Mouse (Mus musculus): ENCODE results near the gene Krba1. TPM values are rescaled to one million over a fixed set of nuclear protein-coding genes. Genes with fewer than 3 reads are reported as not detected.

Gene Krba1
- polyA plus RNA-seq, 1 experiment, result 2.7 TPM

DNA sequence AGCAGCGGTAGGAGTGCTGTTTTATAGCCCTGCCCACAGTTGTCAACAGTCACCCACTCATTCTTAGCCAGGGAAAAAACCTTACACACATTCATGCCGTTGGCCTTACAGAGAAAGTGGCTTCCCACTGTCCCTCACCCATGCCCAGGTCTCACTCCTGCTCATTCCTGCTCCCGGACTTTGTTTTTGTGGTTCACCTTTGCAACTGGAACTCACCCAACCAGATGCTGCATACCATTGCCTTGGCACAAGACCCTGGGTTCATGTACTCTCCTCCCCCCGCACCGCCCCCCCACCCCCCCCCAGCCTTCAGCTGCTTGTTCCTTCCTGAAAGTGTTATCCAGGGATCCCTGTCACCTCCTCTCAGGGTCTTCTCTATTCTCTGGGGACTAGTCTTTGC lies 39.7 kb downstream of the Krba1 start:
- Histone ChIP-seq H3ac (ENCODE audit: control insufficient read depth, insufficient read length, low read depth) (no peak overlapping the region), H3K36me3 (ENCODE audit: control insufficient read depth, insufficient read depth) (no peaks in the 10 kb centered on the region), H3K27me3 (ENCODE audit: control insufficient read depth, insufficient read depth, insufficient read length) (no peaks in the 10 kb centered on the region), H3K79me3 (ENCODE audit: low read depth) (no peaks in the 10 kb centered on the region), H3K79me2 (ENCODE audit: control insufficient read depth, insufficient read depth) (no peaks in the 10 kb centered on the region), H3K4me3 (ENCODE audit: insufficient read depth, poor library complexity, severe bottlenecking) (no peak overlapping the region)
- TF ChIP-seq CEBPB (IDR thresholded peaks at IDR 0.05; ENCODE audit: low read depth) (no peak), MAX (IDR thresholded peaks at IDR 0.05) (no peak), CTCF (IDR thresholded peaks at IDR 0.05; ENCODE audit: control insufficient read depth, insufficient read depth, insufficient read length) (no peak), MYOD1 (IDR thresholded peaks at IDR 0.05; ENCODE audit: control insufficient read depth, insufficient read length, low read depth) (no peak), MYOG (IDR thresholded peaks at IDR 0.05; ENCODE audit: control insufficient read depth, extremely low read depth, insufficient read length) (no peak), FOSL1 (IDR thresholded peaks at IDR 0.05; ENCODE audit: insufficient read depth, low read length, poor library complexity, severe bottlenecking) (no peak)

DNA sequence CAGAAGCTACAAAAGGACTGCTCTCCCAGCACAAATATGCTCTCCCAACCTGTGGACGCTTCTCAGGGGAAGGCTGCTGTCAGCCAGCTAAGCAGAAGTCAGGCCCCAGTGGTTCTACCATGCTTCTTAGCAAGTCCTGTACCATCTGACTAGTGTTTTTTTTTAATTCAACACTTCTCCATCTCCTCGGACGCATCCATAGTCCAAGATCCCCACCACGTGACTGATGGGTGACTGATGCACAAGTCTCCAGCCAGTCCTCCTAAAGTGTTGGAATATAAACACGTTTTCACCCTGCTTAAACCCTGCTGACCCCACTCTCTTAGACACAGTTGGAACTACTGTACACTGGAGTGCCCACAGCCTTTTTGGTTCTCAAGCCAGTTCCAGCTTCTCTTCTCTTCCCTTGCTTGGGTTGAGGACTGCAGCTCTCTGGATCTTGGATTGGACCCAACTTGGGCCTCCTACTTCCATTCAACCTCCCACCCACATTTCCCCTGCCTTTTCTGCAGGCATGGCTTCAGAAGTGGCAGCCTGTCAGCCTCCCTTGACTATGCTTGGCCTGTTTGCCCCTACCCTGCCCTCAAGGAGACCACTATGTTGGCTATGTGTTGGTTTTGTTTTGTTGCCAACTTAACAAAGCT lies 40.4 kb downstream of the Krba1 start:
- no peak for TF ChIP-seq CTCF (IDR thresholded peaks at IDR 0.05; ENCODE audit: control insufficient read depth, insufficient read depth, insufficient read length)
- no peak for TF ChIP-seq CEBPB (IDR thresholded peaks at IDR 0.05; ENCODE audit: low read depth)
- TF ChIP-seq FOSL1 (IDR thresholded peaks at IDR 0.05; ENCODE audit: insufficient read depth, low read length, poor library complexity, severe bottlenecking), result no peak
- no peak for TF ChIP-seq USF1 (IDR thresholded peaks at IDR 0.05; ENCODE audit: low read depth)
- no peak for TF ChIP-seq MYOD1 (IDR thresholded peaks at IDR 0.05; ENCODE audit: control insufficient read depth, insufficient read length, low read depth)
- TF ChIP-seq MYOG (IDR thresholded peaks at IDR 0.05; ENCODE audit: control insufficient read depth, extremely low read depth, insufficient read length), result no peak
- TF ChIP-seq MAX (IDR thresholded peaks at IDR 0.05), result no peak
- Histone ChIP-seq H3K79me3 (ENCODE audit: low read depth) (no peaks in the 10 kb centered on the region), H3K36me3 (ENCODE audit: control insufficient read depth, insufficient read depth) (no peaks in the 10 kb centered on the region), H3K4me3 (ENCODE audit: insufficient read depth, poor library complexity, severe bottlenecking) (no peak overlapping the region), H3K27me3 (ENCODE audit: control insufficient read depth, insufficient read depth, insufficient read length) (no peaks in the 10 kb centered on the region), H3K79me2 (ENCODE audit: control insufficient read depth, insufficient read depth) (no peaks in the 10 kb centered on the region), H3ac (ENCODE audit: control insufficient read depth, insufficient read length, low read depth) (no peak overlapping the region)

DNA sequence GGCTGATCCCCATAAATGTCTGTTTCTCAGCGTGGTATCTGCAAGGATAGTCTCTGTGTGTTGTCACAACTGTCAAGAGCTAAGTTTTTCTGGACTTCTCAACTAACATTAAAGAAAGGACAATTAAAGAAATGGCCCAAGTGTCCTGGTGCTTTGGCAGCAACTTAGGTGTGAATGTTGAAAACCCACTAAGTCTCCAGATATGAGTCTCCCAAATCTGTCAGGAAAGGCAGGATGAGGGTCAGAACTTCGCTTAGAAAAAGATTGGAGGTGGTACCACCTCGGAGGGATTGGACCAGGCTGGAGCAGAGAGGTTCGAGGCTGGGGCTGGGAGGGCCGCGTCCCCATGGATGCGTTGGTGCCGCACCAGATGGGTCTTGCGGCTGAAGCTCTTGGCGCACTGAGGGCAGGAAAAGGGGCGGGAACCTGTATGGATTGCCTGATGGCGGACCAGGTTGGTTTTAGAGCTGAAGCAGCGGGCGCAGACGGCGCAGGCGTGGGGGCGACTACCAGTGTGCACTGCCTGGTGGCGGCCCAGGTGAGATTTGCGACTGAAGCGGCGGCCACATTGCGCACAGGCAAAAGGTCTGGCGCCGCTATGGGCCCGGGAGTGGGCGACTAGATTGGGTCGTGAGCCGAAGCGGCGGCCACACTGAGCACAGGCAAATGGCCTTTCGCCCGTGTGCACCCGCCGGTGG lies 42.4 kb downstream of the Krba1 start:
- Histone ChIP-seq H3K27me3 (ENCODE audit: control insufficient read depth, insufficient read depth, insufficient read length) (no peaks in the 10 kb centered on the region), H3K4me3 (ENCODE audit: insufficient read depth, poor library complexity, severe bottlenecking) (no peak overlapping the region), H3ac (ENCODE audit: control insufficient read depth, insufficient read length, low read depth) (no peak overlapping the region), H3K36me3 (ENCODE audit: control insufficient read depth, insufficient read depth) (no peaks in the 10 kb centered on the region), H3K79me3 (ENCODE audit: low read depth) (no peaks in the 10 kb centered on the region), H3K79me2 (ENCODE audit: control insufficient read depth, insufficient read depth) (no peaks in the 10 kb centered on the region)
- TF ChIP-seq USF1 (IDR thresholded peaks at IDR 0.05; ENCODE audit: low read depth) (no peak), MAX (IDR thresholded peaks at IDR 0.05) (no peak), MYOG (IDR thresholded peaks at IDR 0.05; ENCODE audit: control insufficient read depth, extremely low read depth, insufficient read length) (no peak), CEBPB (IDR thresholded peaks at IDR 0.05; ENCODE audit: low read depth) (no peak)

DNA sequence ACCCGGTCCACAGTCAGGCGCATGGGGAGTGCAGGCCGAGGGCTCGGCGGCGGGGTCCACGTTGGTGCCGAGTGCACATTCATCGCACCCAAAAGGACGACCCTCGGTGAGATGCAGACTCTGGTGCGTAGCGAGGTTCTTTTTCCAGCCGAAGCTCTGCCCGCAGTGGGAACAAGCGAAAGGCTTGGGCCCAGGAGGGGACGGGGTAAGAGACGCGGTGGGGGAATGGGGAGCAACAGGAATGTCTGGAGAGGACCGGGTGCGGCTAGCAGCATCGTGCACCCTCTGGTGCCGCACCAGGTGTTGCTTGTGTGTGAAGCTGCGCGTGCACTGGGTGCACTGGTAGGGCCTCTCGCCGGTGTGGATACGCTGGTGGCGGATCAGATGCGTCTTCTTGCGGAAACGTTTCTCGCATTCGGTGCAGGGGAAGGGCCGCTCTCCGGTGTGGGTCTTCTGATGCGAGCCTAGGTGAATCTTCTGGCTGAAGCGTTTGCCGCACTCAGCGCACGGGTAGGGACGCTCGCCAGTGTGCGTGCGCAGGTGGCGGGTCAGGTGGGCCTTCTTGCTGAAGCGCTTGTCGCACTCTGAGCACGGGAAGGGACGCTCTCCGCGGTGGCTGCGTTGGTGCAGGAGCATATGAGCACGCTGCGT lies 43.2 kb downstream of the Krba1 start:
- no peaks in the 10 kb centered on the region for H3K27me3 ChIP-seq (ENCODE audit: control insufficient read depth, insufficient read depth, insufficient read length)
- H3ac ChIP-seq (ENCODE audit: control insufficient read depth, insufficient read length, low read depth), result no peak overlapping the region
- no peak overlapping the region for H3K4me3 ChIP-seq (ENCODE audit: insufficient read depth, poor library complexity, severe bottlenecking)
- H3K79me3 ChIP-seq (ENCODE audit: low read depth), result no peaks in the 10 kb centered on the region
- no peak for TF ChIP-seq MAX (IDR thresholded peaks at IDR 0.05)
- no peak for TF ChIP-seq CTCF (IDR thresholded peaks at IDR 0.05; ENCODE audit: control insufficient read depth, insufficient read depth, insufficient read length)
- H3K79me2 ChIP-seq (ENCODE audit: control insufficient read depth, insufficient read depth), result no peaks in the 10 kb centered on the region
- no peaks in the 10 kb centered on the region for H3K36me3 ChIP-seq (ENCODE audit: control insufficient read depth, insufficient read depth)

DNA sequence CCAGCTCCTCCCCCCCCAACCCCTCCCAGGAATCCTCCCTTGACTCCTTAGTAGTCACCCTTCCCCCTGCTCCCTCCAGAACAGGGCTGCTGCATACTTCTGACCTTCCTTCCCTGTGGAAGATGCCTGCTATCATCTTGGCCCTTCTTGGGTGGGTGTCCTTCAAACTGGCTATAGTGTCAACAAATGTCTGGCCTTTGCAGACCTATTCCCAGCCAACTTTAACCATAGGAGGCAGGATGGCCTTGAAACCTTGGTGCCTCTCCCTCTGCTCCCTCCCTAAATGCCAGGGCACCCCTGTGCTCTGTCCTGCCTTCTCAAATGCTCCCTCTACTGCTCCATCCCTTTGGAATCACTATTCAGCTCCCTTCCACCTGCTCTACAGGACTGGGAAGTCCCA lies 44.3 kb downstream of the Krba1 start:
- H3K79me3 ChIP-seq (ENCODE audit: low read depth), result no peaks in the 10 kb centered on the region
- H3K4me3 ChIP-seq (ENCODE audit: insufficient read depth, poor library complexity, severe bottlenecking), result no peak overlapping the region
- no peaks in the 10 kb centered on the region for H3K27me3 ChIP-seq (ENCODE audit: control insufficient read depth, insufficient read depth, insufficient read length)
- H3ac ChIP-seq (ENCODE audit: control insufficient read depth, insufficient read length, low read depth), result no peak overlapping the region
- no peak for TF ChIP-seq USF1 (IDR thresholded peaks at IDR 0.05; ENCODE audit: low read depth)
- TF ChIP-seq CEBPB (IDR thresholded peaks at IDR 0.05; ENCODE audit: low read depth), result no peak
- no peak for TF ChIP-seq CTCF (IDR thresholded peaks at IDR 0.05; ENCODE audit: control insufficient read depth, insufficient read depth, insufficient read length)
- TF ChIP-seq MYOD1 (IDR thresholded peaks at IDR 0.05; ENCODE audit: control insufficient read depth, insufficient read length, low read depth), result no peak
- no peak for TF ChIP-seq MYOG (IDR thresholded peaks at IDR 0.05; ENCODE audit: control insufficient read depth, extremely low read depth, insufficient read length)
- no peak for TF ChIP-seq MAX (IDR thresholded peaks at IDR 0.05)
- TF ChIP-seq FOSL1 (IDR thresholded peaks at IDR 0.05; ENCODE audit: insufficient read depth, low read length, poor library complexity, severe bottlenecking), result no peak
- no peaks in the 10 kb centered on the region for H3K36me3 ChIP-seq (ENCODE audit: control insufficient read depth, insufficient read depth)
- no peaks in the 10 kb centered on the region for H3K79me2 ChIP-seq (ENCODE audit: control insufficient read depth, insufficient read depth)
